Mouse (Mus musculus) MEL (cell line): ENCODE measurements around the gene Bag6. TPM values are rescaled to one million over a fixed set of nuclear protein-coding genes. Genes with fewer than 3 reads are reported as not detected.
A peak's percentile ranks its signal among the peaks of the same experiment; 100 is the strongest.

ENCODE experiments used
- DNase-seq: peaks from one replicate; pipeline ENCODE4 v3.0.0; 2011; ENCODE audit warnings: low read depth, low spot score
- H3K27ac ChIP-seq: 2 replicates; pipeline ENCODE4 v1.5.1; 2012; ENCODE audit warnings: low read depth, mild to moderate bottlenecking, control low read depth, low read length, moderate library complexity; ENCODE audit not compliant: control insufficient read depth
- H3K27me3 ChIP-seq, 2 experiments: fragments of 150-350 bp in 1 of 2; sonication (generic) in 1 of 2; 2 replicates each; pipeline ENCODE4 v1.6.1; 2012; ENCODE audit warnings: low read length in 2 of 2, mild to moderate bottlenecking in 2 of 2, improper control_type of control experiment in 1 of 2, moderate library complexity in 1 of 2; ENCODE audit not compliant: insufficient read depth in 2 of 2, control insufficient read depth in 1 of 2
- H3K36me3 ChIP-seq, 2 experiments: 2 replicates each; pipeline ENCODE4 v1.6.1; 2012 to 2014; ENCODE audit warnings: low read length in 2 of 2, improper control_type of control experiment in 1 of 2, inconsistent platforms in 1 of 2, mild to moderate bottlenecking in 1 of 2; ENCODE audit not compliant: insufficient read depth in 2 of 2, control insufficient read depth in 1 of 2
- H3K4me1 ChIP-seq, 2 experiments: fragments of 150-350 bp in 1 of 2; sonication (generic) in 1 of 2; 2 replicates each; pipeline ENCODE4 v1.6.1; 2012; ENCODE audit warnings: low read length in 2 of 2, improper control_type of control experiment in 1 of 2, mild to moderate bottlenecking in 1 of 2; ENCODE audit not compliant: insufficient read depth in 2 of 2, control insufficient read depth in 1 of 2
- H3K4me3 ChIP-seq, 2 experiments: fragments of 150-350 bp in 1 of 2; sonication (generic) in 1 of 2; 2 replicates each; pipeline ENCODE4 v1.5.1; 2012; ENCODE audit warnings: low read depth in 2 of 2, low read length in 2 of 2, mild to moderate bottlenecking in 2 of 2, moderate library complexity in 2 of 2, control low read depth in 1 of 2, improper control_type of control experiment in 1 of 2; ENCODE audit not compliant: control insufficient read depth in 1 of 2, insufficient read depth in 1 of 2
- H3K79me2 ChIP-seq: 2 replicates; pipeline ENCODE4 v1.6.1; 2012; ENCODE audit warnings: mild to moderate bottlenecking, low read length, moderate library complexity; ENCODE audit not compliant: control insufficient read depth, poor library complexity, insufficient read depth
- H3K9ac ChIP-seq: 2 replicates; pipeline ENCODE4 v1.6.1; 2012; ENCODE audit warnings: low read depth, mild to moderate bottlenecking, control low read depth, low read length, moderate library complexity; ENCODE audit not compliant: control insufficient read depth, poor library complexity, severe bottlenecking
- H3K9me3 ChIP-seq: fragments of 150-350 bp; sonication (generic); replicated peaks from 2 replicates; pipeline ENCODE4 v1.6.1; 2012; ENCODE audit warnings: mild to moderate bottlenecking, low read length, improper control_type of control experiment, moderate library complexity; ENCODE audit not compliant: insufficient read depth
- CTCF ChIP-seq, 3 experiments: IDR thresholded peaks in 2 of 3; conservative IDR thresholded peaks in 1 of 3; 2 replicates each; pipeline ENCODE4 v1.5.1; 2011 to 2012; ENCODE audit warnings: low read length in 3 of 3, low read depth in 2 of 3, mild to moderate bottlenecking in 2 of 3, improper control_type of control experiment in 1 of 3, inconsistent platforms in 1 of 3, mixed read lengths in 1 of 3, moderate library complexity in 1 of 3; ENCODE audit not compliant: control insufficient read depth in 1 of 3, insufficient read depth in 1 of 3, poor library complexity in 1 of 3, severe bottlenecking in 1 of 3
- EP300 ChIP-seq, 2 experiments: IDR thresholded peaks; 2 replicates each; pipeline ENCODE4 v1.6.1; 2011; ENCODE audit warnings: improper control_type of control experiment in 2 of 2, low read length in 2 of 2, low read depth in 1 of 2, mild to moderate bottlenecking in 1 of 2
- ETS1 ChIP-seq: IDR thresholded peaks from 2 replicates; pipeline ENCODE4 v1.6.1; 2012; ENCODE audit warnings: low read depth, mild to moderate bottlenecking, inconsistent platforms, low read length, improper control_type of control experiment, moderate library complexity
- GATA1 ChIP-seq: IDR thresholded peaks from 2 replicates; pipeline ENCODE4 v1.6.1; 2011; ENCODE audit warnings: low read depth, low read length, improper control_type of control experiment
- HCFC1 ChIP-seq: IDR thresholded peaks from 2 replicates; pipeline ENCODE4 v1.6.1; 2012; ENCODE audit warnings: low read depth, mild to moderate bottlenecking, inconsistent platforms, low read length, improper control_type of control experiment, moderate library complexity
- MAX ChIP-seq: IDR thresholded peaks from 2 replicates; pipeline ENCODE4 v1.6.1; 2011; ENCODE audit warnings: low read length, improper control_type of control experiment
- MAZ ChIP-seq: IDR thresholded peaks from 2 replicates; pipeline ENCODE4 v1.6.1; 2012; ENCODE audit warnings: low read depth, mild to moderate bottlenecking, inconsistent platforms, low read length, improper control_type of control experiment
- MYB ChIP-seq: IDR thresholded peaks from 2 replicates; pipeline ENCODE4 v1.6.1; 2011; ENCODE audit warnings: mild to moderate bottlenecking, low read depth, low read length, improper control_type of control experiment
- NELFE ChIP-seq: IDR thresholded peaks from 2 replicates; pipeline ENCODE4 v1.6.1; 2011; ENCODE audit warnings: low read depth, low read length, improper control_type of control experiment
- NRF1 ChIP-seq: IDR thresholded peaks from 2 replicates; pipeline ENCODE4 v1.6.1; 2014; ENCODE audit warnings: low read depth, mild to moderate bottlenecking, inconsistent platforms, low read length, improper control_type of control experiment, moderate library complexity; ENCODE audit not compliant: poor library complexity, insufficient read depth, severe bottlenecking
- POLR2A ChIP-seq, 2 experiments: IDR thresholded peaks; 2 replicates each; pipeline ENCODE4 v1.6.1; 2011 to 2012; ENCODE audit warnings: low read length in 2 of 2, mild to moderate bottlenecking in 2 of 2, control low read depth in 1 of 2, improper control_type of control experiment in 1 of 2, low read depth in 1 of 2, moderate library complexity in 1 of 2; ENCODE audit not compliant: control insufficient read depth in 1 of 2, insufficient read depth in 1 of 2, poor library complexity in 1 of 2
- POLR2AphosphoS2 ChIP-seq: IDR thresholded peaks from 2 replicates; pipeline ENCODE4 v1.6.1; 2011; ENCODE audit warnings: low read length, improper control_type of control experiment
- RAD21 ChIP-seq: IDR thresholded peaks from 2 replicates; pipeline ENCODE4 v1.6.1; 2011; ENCODE audit warnings: mild to moderate bottlenecking, low read depth, low read length, improper control_type of control experiment
- SIN3A ChIP-seq: IDR thresholded peaks from 2 replicates; pipeline ENCODE4 v1.6.1; 2012; ENCODE audit warnings: low read length, improper control_type of control experiment, inconsistent platforms
- SMC3 ChIP-seq: IDR thresholded peaks from 2 replicates; pipeline ENCODE4 v1.6.1; 2011; ENCODE audit warnings: low read depth, low read length, improper control_type of control experiment
- TCF12 ChIP-seq: IDR thresholded peaks from 2 replicates; pipeline ENCODE4 v1.6.1; 2014; ENCODE audit warnings: low read depth, mild to moderate bottlenecking, inconsistent platforms, low read length, improper control_type of control experiment, moderate library complexity
- UBTF ChIP-seq: IDR thresholded peaks from 2 replicates; pipeline ENCODE4 v1.6.1; 2012; ENCODE audit warnings: low read depth, mild to moderate bottlenecking, inconsistent platforms, low read length, improper control_type of control experiment, moderate library complexity, borderline replicate concordance; ENCODE audit not compliant: insufficient read depth
- USF2 ChIP-seq, 2 experiments: IDR thresholded peaks; 2 replicates each; pipeline ENCODE4 v1.6.1; 2011 to 2012; ENCODE audit warnings: improper control_type of control experiment in 2 of 2, low read length in 2 of 2, borderline replicate concordance in 1 of 2, inconsistent platforms in 1 of 2, low read depth in 1 of 2, mild to moderate bottlenecking in 1 of 2; ENCODE audit not compliant: insufficient read depth in 1 of 2
- ZC3H11A ChIP-seq: IDR thresholded peaks from 2 replicates; pipeline ENCODE4 v1.6.1; 2012; ENCODE audit warnings: low read depth, mild to moderate bottlenecking, inconsistent platforms, low read length, improper control_type of control experiment
- ZKSCAN1 ChIP-seq: IDR thresholded peaks from 2 replicates; pipeline ENCODE4 v1.6.1; 2012; ENCODE audit warnings: low read depth, mild to moderate bottlenecking, inconsistent platforms, low read length, improper control_type of control experiment, moderate library complexity
- polyA plus RNA-seq, 2 experiments: library from polyadenylated mRNA; stranded (reverse) in 1 of 2; unstranded in 1 of 2; fragments of >175 nt in 1 of 2; fragments of >200 nt in 1 of 2; gene quantifications; 2 replicates each; pipeline versions ENCODE4 v1.2.1 to v1.2.4; 2012; ENCODE audit warnings: low replicate concordance in 2 of 2, low read depth in 1 of 2; ENCODE audit not compliant: insufficient read length in 2 of 2, insufficient read depth in 1 of 2, missing spikeins in 1 of 2
- total RNA-seq: library from RNA; depleted of rRNA; stranded (reverse); fragments of 300-350 nt; gene quantifications from 2 replicates; pipeline ENCODE4 v1.2.3, GENCODE M21; 2012

The Bag6 gene
- total and polyA plus RNA-seq, 3 experiments = 102 to 283 TPM; not detected in 1

- Histone ChIP-seq H3K36me3 (peaks cover 0 to 17% of the 10 kb centered on the region in 2 experiments; a peak in 2 of 4 replicates), H3K4me1 (peaks cover 12 to 23% of the 10 kb centered on the region in 2 experiments), H3K9ac (peak overlapping the region; percentile 71), H3K9me3 (no peaks in the 10 kb centered on the region), H3K4me3 (peak overlapping the region; percentile 71 to 74), H3K27ac (peak overlapping the region; percentile 5; the same call in 1 of the 2 replicates), H3K27me3 (no peaks in the 10 kb centered on the region), H3K79me2 (peaks cover 5% of the 10 kb centered on the region; the same call in 1 of the 2 replicates)
- TF ChIP-seq SIN3A (peak; percentile 74), UBTF (0 out of 2 replicates have a peak, but pooled peaks have one; percentile 11), CTCF (IDR thresholded peaks at IDR 0.05 in 2 of 3, conservative IDR thresholded peaks at IDR 0.05 in 1 of 3; ENCODE audit: control insufficient read depth in 1 of 3, insufficient read depth in 1 of 3, low read depth in 2 of 3, low read length in 3 of 3, poor library complexity in 1 of 3, severe bottlenecking in 1 of 3) (peak; percentile 81 to 96 (median 96)), POLR2A (IDR thresholded peaks at IDR 0.05; ENCODE audit: control insufficient read depth in 1 of 2, insufficient read depth in 1 of 2, low read depth in 1 of 2, low read length in 2 of 2, poor library complexity in 1 of 2) (peak in 1 of 2 experiments; percentile 42; a peak in 2 of 4 replicates), SMC3 (peak; percentile 78), POLR2AphosphoS2 (no peak), NELFE (peak; percentile 42; the same call in 1 of the 2 replicates), ZC3H11A (peak; percentile 47), USF2 (IDR thresholded peaks at IDR 0.05; ENCODE audit: borderline replicate concordance in 1 of 2, insufficient read depth in 1 of 2, low read depth in 1 of 2, low read length in 2 of 2) (no peak), GATA1 (no peak), ETS1 (peak; percentile 42; the same call in 1 of the 2 replicates), EP300 (IDR thresholded peaks at IDR 0.05; ENCODE audit: low read depth in 1 of 2, low read length in 2 of 2) (peak in 1 of 2 experiments; percentile 18; a peak in 2 of 4 replicates), HCFC1 (peak; percentile 29; the same call in 1 of the 2 replicates), MAZ (peak; percentile 94), RAD21 (peak; percentile 51), NRF1 (peak; percentile 52; the same call in 1 of the 2 replicates), TCF12 (0 out of 2 replicates have a peak, but pooled peaks have one; percentile 42), MAX (peak; percentile 10; the same call in 1 of the 2 replicates), MYB (no peak), ZKSCAN1 (no peak)
- peak; percentile 89 for DNase-seq
Measured at GRCm38 (mm10) chr17:35195631-35196320, 60.8 kb downstream of the Bag6 start.
